Mouse (Mus musculus) T-helper 17 cell (primary cell): ENCODE measurements at regions not wholly inside any gene's neighbourhood (a gene's known extent, or its start where the extent isn't known, plus 50 kb on each side); places are given as distances from the start of the nearest gene placed in this dataset.

Source experiments
- in situ Hi-C, 2 experiments: fragments of 300-600 bp; cut with MboI, MseI; formaldehyde crosslinking; loops; 1 replicate in 1 of 2; 2 replicates in 1 of 2; pipeline ENCODE4 v1.15.1; 2025; ENCODE audit warnings: high pct_unique_total_duplicates in 2 of 2

- in situ Hi-C loops: no loop called here
These were observed 119.8 kb upstream of the Ankrd55 start for GRCm38 (mm10) chr13:112168468-112168867.

- in situ Hi-C loops: no loop called here
These were observed 117.4 kb upstream of the Ankrd55 start for GRCm38 (mm10) chr13:112170872-112171271.

GRCm38 (mm10) chr13:112171940-112172715 is 116.1 kb upstream of the Ankrd55 start:
- in situ Hi-C loops: no loop called here

GRCm38 (mm10) chr13:112173973-112174372 is 114.3 kb upstream of the Ankrd55 start:
- in situ Hi-C loops: no loop called here

GRCm38 (mm10) chr13:112178031-112178430 is 110.2 kb upstream of the Ankrd55 start:
- in situ Hi-C loops: no loop called here

GRCm38 (mm10) chr13:112183996-112184395 is 104.3 kb upstream of the Ankrd55 start:
- in situ Hi-C loops: no loop called here

GRCm38 (mm10) chr13:112185116-112185515 is 103.1 kb upstream of the Ankrd55 start:
- in situ Hi-C loops: no loop called here

GRCm38 (mm10) chr13:112187226-112187625 is 101.0 kb upstream of the Ankrd55 start:
- in situ Hi-C loops: no loop called here

GRCm38 (mm10) chr13:112188313-112188712 is 99.9 kb upstream of the Ankrd55 start:
- in situ Hi-C loops: no loop called here

- in situ Hi-C loops: no loop called here
These were observed 99.3 kb upstream of the Ankrd55 start for GRCm38 (mm10) chr13:112188741-112189476.

- in situ Hi-C loops: no loop called here
These were observed 98.6 kb upstream of the Ankrd55 start for GRCm38 (mm10) chr13:112189605-112190004.

- in situ Hi-C loops: no loop called here
These were observed 95.9 kb upstream of the Ankrd55 start for GRCm38 (mm10) chr13:112192192-112192905.

- in situ Hi-C loops: no loop called here
These were observed 94.6 kb upstream of the Ankrd55 start for GRCm38 (mm10) chr13:112193676-112194075.

GRCm38 (mm10) chr13:112194991-112195390 is 93.3 kb upstream of the Ankrd55 start:
- in situ Hi-C loops: no loop called here

- in situ Hi-C loops: no loop called here
These were observed 91.5 kb upstream of the Ankrd55 start for GRCm38 (mm10) chr13:112196789-112197188.

GRCm38 (mm10) chr13:112203721-112204120 is 84.5 kb upstream of the Ankrd55 start:
- in situ Hi-C loops: no loop called here

GRCm38 (mm10) chr13:112204204-112204603 is 84.0 kb upstream of the Ankrd55 start:
- in situ Hi-C loops: no loop called here

- in situ Hi-C loops: no loop called here
These were observed 83.4 kb upstream of the Ankrd55 start for GRCm38 (mm10) chr13:112204813-112205212.

- in situ Hi-C loops: no loop called here
These were observed 80.5 kb upstream of the Ankrd55 start for GRCm38 (mm10) chr13:112207617-112208235.

- in situ Hi-C loops: no loop called here
These were observed 76.4 kb upstream of the Ankrd55 start for GRCm38 (mm10) chr13:112211841-112212240.

GRCm38 (mm10) chr13:112212391-112212790 is 75.9 kb upstream of the Ankrd55 start:
- in situ Hi-C loops: no loop called here

- in situ Hi-C loops: no loop called here
These were observed 74.6 kb upstream of the Ankrd55 start for GRCm38 (mm10) chr13:112213652-112214081.
